Mouse (Mus musculus) fibroblast of lung, adult 2 months (primary cell): ENCODE measurements around the gene Rps6kb2.

Experiments used
- DNase-seq: peaks from one replicate; pipeline ENCODE4 v3.0.0-alpha.2; 2011; ENCODE audit warnings: low read depth

Rps6kb2 gene

GRCm38 (mm10) chr19:4119716-4120487, 43.3 kb downstream of the Rps6kb2 start:
- DNase-seq = no peak

GRCm38 (mm10) chr19:4118350-4118749, 44.8 kb downstream of the Rps6kb2 start:
- DNase-seq = no peak

GRCm38 (mm10) chr19:4117006-4117405, 46.1 kb downstream of the Rps6kb2 start:
- DNase-seq = no peak

GRCm38 (mm10) chr19:4115816-4116215, 47.3 kb downstream of the Rps6kb2 start:
- no peak for DNase-seq

- DNase-seq = no peak
Measured at GRCm38 (mm10) chr19:4115144-4115543, 48.0 kb downstream of the Rps6kb2 start.

GRCm38 (mm10) chr19:4114551-4114950, 48.6 kb downstream of the Rps6kb2 start:
- no peak for DNase-seq

- DNase-seq = no peak
Measured at GRCm38 (mm10) chr19:4113806-4114230, 49.3 kb downstream of the Rps6kb2 start.

- peak; percentile 92 for DNase-seq
Measured at GRCm38 (mm10) chr19:4113186-4113805, 49.9 kb downstream of the Rps6kb2 start.

GRCm38 (mm10) chr19:4112063-4112960, 50.8 kb downstream of the Rps6kb2 start:
- no peak for DNase-seq

- no peak for DNase-seq
Measured at GRCm38 (mm10) chr19:4108535-4108934, 54.6 kb downstream of the Rps6kb2 start.

- no peak for DNase-seq
Measured at GRCm38 (mm10) chr19:4106654-4107053, 56.5 kb downstream of the Rps6kb2 start.

GRCm38 (mm10) chr19:4104675-4105194, 58.4 kb downstream of the Rps6kb2 start:
- no peak for DNase-seq
